Mouse (Mus musculus): ENCODE data around the gene Slc7a14. TPM values are rescaled to one million over a fixed set of nuclear protein-coding genes. Genes with fewer than 3 reads are reported as not detected.

Gene Slc7a14
- polyA plus RNA-seq (2015; fragmentation: Nextera tagmentation; extraction: Ambion mirVana), result 0.22 and 0.48 TPM in 2 replicates

- Histone ChIP-seq H3K36me3 (no peaks in the 10 kb centered on the region), H3K27ac (no peak within 1 kb of the TSS), H3K9ac (no peak within 1 kb of the TSS), H3K4me3 (replicated peaks) (peak within 1 kb of the TSS; percentile 25), H3K4me1 (peaks cover 15% of the 10 kb centered on the region), H3K4me2 (peak within 1 kb of the TSS; percentile 52), H3K9me3 (replicated peaks) (no peaks in the 10 kb centered on the region), H3K27me3 (peaks cover 43% of the 10 kb centered on the region)
- no peak for ATAC-seq (replicated peaks; ENCODE audit: low FRiP score)
- 1% methylated on average over 34 of the region's 38 CpGs for WGBS
Measured at GRCm38 (mm10) chr3:31309934-31310787, at the start of gene Slc7a14. Slc7a14 (minus strand) TSS chr3:31310378.

DNA sequence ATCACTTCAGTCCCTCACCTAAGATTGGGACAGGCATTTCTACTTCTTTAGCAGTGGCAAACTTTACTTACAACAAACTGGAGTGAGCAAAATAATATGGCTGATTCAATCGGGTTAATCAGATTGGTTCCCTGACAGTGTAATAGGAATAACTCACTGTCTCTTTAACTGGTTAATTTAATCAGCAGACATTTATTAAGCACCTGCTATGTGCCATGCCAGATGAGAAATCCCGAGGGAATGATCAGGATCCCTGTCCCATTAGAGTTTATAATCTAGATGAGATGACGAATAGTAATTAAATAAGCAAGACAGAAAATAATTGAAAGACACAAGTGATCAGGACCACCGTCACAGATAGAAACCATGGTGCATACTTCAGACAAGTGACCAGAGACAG lies 36.4 kb upstream of the Slc7a14 start:
- H3K4me1 ChIP-seq, result no peaks in the 10 kb centered on the region
- no peaks in the 10 kb centered on the region for H3K27me3 ChIP-seq
- no peak overlapping the region for H3K9ac ChIP-seq
- H3K9me3 ChIP-seq (replicated peaks), result no peaks in the 10 kb centered on the region
- no peaks in the 10 kb centered on the region for H3K36me3 ChIP-seq
- no peak for ATAC-seq (replicated peaks; ENCODE audit: low FRiP score)
- no peak overlapping the region for H3K27ac ChIP-seq
- WGBS, result 87% methylated on average over 4 of the region's 4 CpGs
- H3K4me3 ChIP-seq (replicated peaks), result no peak overlapping the region
- H3K4me2 ChIP-seq, result no peak overlapping the region

DNA sequence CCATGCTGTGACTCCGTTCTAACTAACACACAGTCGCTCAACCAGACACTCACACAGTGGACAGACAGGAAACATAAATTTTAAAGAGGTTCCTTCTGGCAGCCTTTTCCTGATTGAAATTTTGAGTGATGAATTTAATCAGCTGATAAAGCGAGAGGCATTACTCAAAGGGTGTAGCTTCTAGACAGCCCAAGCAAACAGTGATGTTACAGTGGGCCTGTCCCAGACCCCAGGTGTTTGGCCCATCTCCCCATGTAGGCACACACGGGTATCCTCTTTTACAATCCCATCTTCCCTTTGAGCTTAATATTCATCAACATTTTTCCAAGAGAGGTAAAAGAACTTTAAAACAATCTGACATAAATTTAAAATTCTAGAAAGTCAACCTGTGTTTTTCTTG lies 35.6 kb upstream of the Slc7a14 start:
- Histone ChIP-seq H3K36me3 (no peaks in the 10 kb centered on the region), H3K9me3 (replicated peaks) (no peaks in the 10 kb centered on the region), H3K4me3 (replicated peaks) (no peak overlapping the region), H3K27me3 (no peaks in the 10 kb centered on the region), H3K4me2 (no peak overlapping the region), H3K27ac (no peak overlapping the region), H3K4me1 (no peaks in the 10 kb centered on the region), H3K9ac (no peak overlapping the region)
- WGBS, result 53% methylated on average over 4 of the region's 4 CpGs
- no peak for ATAC-seq (replicated peaks; ENCODE audit: low FRiP score)

DNA sequence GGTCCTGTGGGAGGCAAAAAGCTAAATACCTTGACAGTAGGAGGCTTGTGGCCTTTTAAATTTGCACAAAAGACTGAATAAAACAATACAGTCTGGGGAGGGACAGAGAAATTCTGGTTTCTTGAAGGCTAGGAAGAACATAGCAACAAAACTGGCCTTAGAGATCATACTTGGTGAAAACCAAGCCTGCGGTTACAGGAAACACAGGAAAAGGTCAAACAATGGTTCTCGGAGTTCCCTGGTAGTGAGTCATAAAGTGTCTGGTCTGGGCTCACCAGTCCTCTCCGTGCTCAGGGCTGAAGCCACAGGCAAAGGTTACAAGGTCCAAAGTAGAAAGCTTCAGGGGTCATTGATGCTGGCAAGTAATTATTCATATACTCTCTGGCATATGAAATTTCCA lies 29.1 kb upstream of the Slc7a14 start:
- WGBS, result 59% methylated on average over 3 of the region's 3 CpGs
- H3K27ac ChIP-seq, result no peak overlapping the region
- no peaks in the 10 kb centered on the region for H3K27me3 ChIP-seq
- ATAC-seq (replicated peaks; ENCODE audit: low FRiP score), result no peak
- no peak overlapping the region for H3K4me2 ChIP-seq
- H3K4me3 ChIP-seq (replicated peaks), result no peak overlapping the region
- no peaks in the 10 kb centered on the region for H3K9me3 ChIP-seq (replicated peaks)
- no peaks in the 10 kb centered on the region for H3K36me3 ChIP-seq
- H3K9ac ChIP-seq, result no peak overlapping the region
- no peaks in the 10 kb centered on the region for H3K4me1 ChIP-seq

DNA sequence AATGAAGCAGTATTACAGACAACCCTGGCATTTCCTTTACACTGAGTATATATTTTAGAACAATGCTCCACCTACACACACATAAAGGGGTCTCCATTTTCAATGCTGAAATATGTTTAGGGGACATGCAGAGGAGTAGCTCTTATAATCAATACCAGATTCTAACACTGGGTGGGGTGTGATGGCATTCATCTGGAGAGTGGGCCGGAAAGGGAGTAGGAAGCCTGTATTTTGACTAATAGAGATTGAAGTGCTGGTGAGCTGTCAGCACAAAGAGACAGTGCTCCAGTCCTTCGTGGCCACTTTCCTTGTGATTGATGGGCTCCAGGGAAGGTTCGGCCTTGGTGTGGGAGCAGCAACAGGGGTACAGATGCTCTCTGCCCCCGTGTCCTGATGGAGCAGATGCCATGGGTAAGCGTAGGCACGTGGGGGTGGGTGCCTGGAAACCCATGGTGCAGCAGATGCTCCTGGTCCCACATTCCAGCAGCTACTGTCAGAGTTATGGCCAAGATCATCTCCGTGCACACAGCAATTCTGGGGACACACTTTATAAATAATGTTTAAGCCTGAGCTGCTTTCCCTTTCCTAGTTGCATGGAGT lies 18.2 kb upstream of the Slc7a14 start:
- 62% methylated on average over 7 of the region's 7 CpGs for WGBS
- no peaks in the 10 kb centered on the region for H3K9me3 ChIP-seq (replicated peaks)

DNA sequence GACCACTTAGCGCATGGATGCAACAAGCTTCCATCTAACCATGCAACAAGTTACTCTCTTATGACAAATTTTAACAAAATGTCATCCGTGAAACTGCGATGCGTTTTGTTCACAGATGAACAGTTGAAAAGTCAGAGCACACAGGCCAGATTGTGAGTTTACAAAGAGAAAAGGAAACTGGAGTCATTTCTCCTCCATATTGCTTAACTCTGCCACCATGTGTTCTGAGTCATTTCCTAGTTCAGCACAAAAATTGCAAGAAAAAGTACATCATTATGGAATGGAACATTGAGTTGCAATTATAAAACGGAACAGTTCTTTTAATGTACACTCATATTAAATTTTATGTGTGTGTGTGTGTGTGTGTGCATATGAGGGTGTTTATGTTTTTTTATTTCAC lies 17.6 kb upstream of the Slc7a14 start:
- Histone ChIP-seq H3K36me3 (no peaks in the 10 kb centered on the region), H3K4me3 (replicated peaks) (no peak overlapping the region), H3K4me1 (no peaks in the 10 kb centered on the region), H3K9ac (no peak overlapping the region), H3K27ac (no peak overlapping the region), H3K9me3 (replicated peaks) (no peaks in the 10 kb centered on the region), H3K27me3 (no peaks in the 10 kb centered on the region), H3K4me2 (no peak overlapping the region)
- 93% methylated on average over 5 of the region's 5 CpGs for WGBS
- ATAC-seq (replicated peaks; ENCODE audit: low FRiP score), result no peak

More for the DNA sequence above, 18.2 kb upstream of the Slc7a14 start:
- Histone ChIP-seq H3K27ac (no peak overlapping the region), H3K36me3 (no peaks in the 10 kb centered on the region), H3K4me3 (replicated peaks) (no peak overlapping the region), H3K4me1 (no peaks in the 10 kb centered on the region), H3K9ac (no peak overlapping the region), H3K27me3 (no peaks in the 10 kb centered on the region), H3K4me2 (no peak overlapping the region)
- no peak for ATAC-seq (replicated peaks; ENCODE audit: low FRiP score)

- Histone ChIP-seq H3K27me3 (no peaks in the 10 kb centered on the region), H3K9ac (no peak overlapping the region), H3K4me1 (no peaks in the 10 kb centered on the region), H3K4me2 (no peak overlapping the region), H3K36me3 (no peaks in the 10 kb centered on the region), H3K4me3 (replicated peaks) (no peak overlapping the region), H3K27ac (no peak overlapping the region), H3K9me3 (replicated peaks) (no peaks in the 10 kb centered on the region)
- WGBS, result 28% methylated on average over 3 of the region's 3 CpGs
- ATAC-seq (replicated peaks; ENCODE audit: low FRiP score), result no peak
Measured at GRCm38 (mm10) chr3:31324231-31324654, 14.1 kb upstream of the Slc7a14 start.

- H3K4me1 ChIP-seq, result peaks cover 15% of the 10 kb centered on the region
- H3K36me3 ChIP-seq, result no peaks in the 10 kb centered on the region
- WGBS, result 2% methylated on average over 36 of the region's 36 CpGs
- no peak overlapping the region for H3K9ac ChIP-seq
- peaks cover 43% of the 10 kb centered on the region for H3K27me3 ChIP-seq
- no peak overlapping the region for H3K27ac ChIP-seq
- ATAC-seq (replicated peaks; ENCODE audit: low FRiP score), result no peak
- H3K9me3 ChIP-seq (replicated peaks), result no peaks in the 10 kb centered on the region
- H3K4me3 ChIP-seq (replicated peaks), result peak overlapping the region; percentile 25
- peak overlapping the region; percentile 52 for H3K4me2 ChIP-seq
Measured at GRCm38 (mm10) chr3:31309371-31309933, 726 bp downstream of the Slc7a14 start.

DNA sequence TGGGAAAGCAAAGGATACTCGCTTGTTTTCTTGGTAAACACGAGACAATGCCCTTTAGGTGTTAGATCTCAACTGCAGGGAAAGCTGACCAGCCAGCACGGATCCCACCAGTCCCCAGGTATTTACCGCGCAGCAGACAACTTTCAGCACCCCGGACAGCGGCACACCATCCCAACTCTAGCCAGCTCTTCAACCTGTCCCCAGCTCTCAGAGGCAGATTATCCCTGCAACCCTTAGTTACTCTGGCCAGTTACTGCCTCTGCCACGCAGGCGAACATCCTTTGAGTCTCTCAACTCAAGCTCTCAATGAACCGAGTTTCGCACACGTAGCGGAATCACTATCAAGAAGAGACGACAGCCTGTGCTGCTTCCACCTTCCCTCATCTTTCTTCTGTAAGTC lies 1.3 kb downstream of the Slc7a14 start:
- H3K27me3 ChIP-seq, result peaks cover 43% of the 10 kb centered on the region
- H3K4me2 ChIP-seq, result no peak overlapping the region
- H3K9ac ChIP-seq, result no peak overlapping the region
- no peak overlapping the region for H3K27ac ChIP-seq
- no peak overlapping the region; the same call in 1 of the 2 replicates for H3K4me3 ChIP-seq (replicated peaks)
- H3K36me3 ChIP-seq, result no peaks in the 10 kb centered on the region
- H3K9me3 ChIP-seq (replicated peaks), result no peaks in the 10 kb centered on the region
- peaks cover 15% of the 10 kb centered on the region for H3K4me1 ChIP-seq
- peak; percentile 74; the same call in 1 of the 2 replicates for ATAC-seq (replicated peaks; ENCODE audit: low FRiP score)
- 3% methylated on average over 14 of the region's 14 CpGs for WGBS

GRCm38 (mm10) chr3:31307936-31308335 lies 2.2 kb downstream of the Slc7a14 start:
- Histone ChIP-seq H3K4me3 (replicated peaks) (no peak overlapping the region), H3K9ac (no peak overlapping the region), H3K4me1 (peaks cover 15% of the 10 kb centered on the region), H3K27ac (no peak overlapping the region), H3K27me3 (peaks cover 43% of the 10 kb centered on the region), H3K36me3 (no peaks in the 10 kb centered on the region), H3K4me2 (no peak overlapping the region), H3K9me3 (replicated peaks) (no peaks in the 10 kb centered on the region)
- no peak for ATAC-seq (replicated peaks; ENCODE audit: low FRiP score)
- WGBS, result 90% methylated on average over 6 of the region's 6 CpGs

- no peaks in the 10 kb centered on the region for H3K27me3 ChIP-seq
- no peaks in the 10 kb centered on the region for H3K36me3 ChIP-seq
- H3K9me3 ChIP-seq (replicated peaks), result no peaks in the 10 kb centered on the region
- H3K9ac ChIP-seq, result no peak overlapping the region
- H3K4me1 ChIP-seq, result no peaks in the 10 kb centered on the region
- ATAC-seq (replicated peaks; ENCODE audit: low FRiP score), result no peak
- 58% methylated on average over 11 of the region's 11 CpGs for WGBS
- H3K27ac ChIP-seq, result no peak overlapping the region
- H3K4me2 ChIP-seq, result no peak overlapping the region
- H3K4me3 ChIP-seq (replicated peaks), result no peak overlapping the region
Measured at GRCm38 (mm10) chr3:31291673-31292602, 18.2 kb downstream of the Slc7a14 start.
